Mouse (Mus musculus) ES-E14 (cell line): ENCODE results near the gene Gdf11.

Source experiments
- HCFC1 ChIP-seq: IDR thresholded peaks from 2 replicates; pipeline ENCODE4 v1.6.1; 2012; ENCODE audit warnings: low read length, inconsistent platforms, borderline replicate concordance; ENCODE audit not compliant: insufficient read depth
- ZC3H11A ChIP-seq: IDR thresholded peaks from 2 replicates; pipeline ENCODE4 v1.6.1; 2012; ENCODE audit warnings: low read depth, mild to moderate bottlenecking, inconsistent platforms, low read length, borderline replicate concordance
- ZNF384 ChIP-seq: IDR thresholded peaks from 2 replicates; pipeline ENCODE4 v1.6.1; 2012; ENCODE audit warnings: low read depth, low read length, inconsistent platforms

DNA sequence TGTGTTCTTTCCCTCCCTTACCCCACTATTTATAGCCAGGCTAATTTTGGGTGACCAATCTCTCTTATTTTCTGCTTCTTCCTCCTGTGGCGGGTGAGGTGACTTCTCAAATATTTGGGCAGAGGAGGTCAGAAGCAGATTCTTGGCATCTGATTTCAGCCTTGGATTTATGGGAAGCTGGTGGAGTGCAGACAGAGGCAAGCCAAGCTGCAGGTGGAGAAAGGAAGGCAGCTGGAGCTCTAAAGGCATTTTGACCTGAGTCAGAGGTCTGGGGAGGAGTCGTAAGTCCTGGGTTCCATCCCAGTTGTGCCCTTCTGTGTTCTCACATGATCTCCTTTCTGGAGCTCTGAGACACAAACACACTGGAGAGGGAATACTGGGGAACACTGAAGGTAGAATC lies 39.9 kb upstream of the Gdf11 start:
- TF ChIP-seq ZNF384 = no peak
- no peak for TF ChIP-seq HCFC1
- no peak for TF ChIP-seq ZC3H11A
